Mouse (Mus musculus): ENCODE results near the gene Agpat1.

DNA sequence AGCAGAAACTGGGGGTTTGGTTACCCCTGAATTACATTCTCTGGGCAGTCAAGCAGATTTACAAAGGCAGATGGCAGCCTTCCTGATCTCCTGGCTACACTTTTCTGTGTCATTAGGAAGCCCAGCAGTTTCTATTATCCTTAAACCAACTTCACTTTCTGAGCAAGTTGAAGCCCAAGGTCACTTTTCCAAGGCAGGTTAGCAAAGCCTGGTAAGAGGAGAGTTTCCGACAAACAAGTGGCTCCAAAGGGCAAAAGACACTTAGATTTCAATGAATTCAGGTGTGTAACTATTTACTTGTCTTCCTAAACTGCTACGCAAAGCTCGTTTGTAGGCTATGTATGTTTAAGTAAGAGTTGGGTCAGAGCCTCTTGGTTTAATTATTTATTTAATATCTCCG, 39.3 kb downstream of the Agpat1 start:
- TF ChIP-seq POLR2A (IDR thresholded peaks at IDR 0.05; ENCODE audit: low read depth, low read length) = no peak
- no peak for TF ChIP-seq CTCF (conservative IDR thresholded peaks at IDR 0.05; ENCODE audit: insufficient read depth, insufficient read length, low read depth, low read length)
